Mouse (Mus musculus): ENCODE measurements at regions not wholly inside any gene's neighbourhood (a gene's known extent, or its start where the extent isn't known, plus 50 kb on each side); places are given as distances from the start of the nearest gene placed in this dataset.

DNA sequence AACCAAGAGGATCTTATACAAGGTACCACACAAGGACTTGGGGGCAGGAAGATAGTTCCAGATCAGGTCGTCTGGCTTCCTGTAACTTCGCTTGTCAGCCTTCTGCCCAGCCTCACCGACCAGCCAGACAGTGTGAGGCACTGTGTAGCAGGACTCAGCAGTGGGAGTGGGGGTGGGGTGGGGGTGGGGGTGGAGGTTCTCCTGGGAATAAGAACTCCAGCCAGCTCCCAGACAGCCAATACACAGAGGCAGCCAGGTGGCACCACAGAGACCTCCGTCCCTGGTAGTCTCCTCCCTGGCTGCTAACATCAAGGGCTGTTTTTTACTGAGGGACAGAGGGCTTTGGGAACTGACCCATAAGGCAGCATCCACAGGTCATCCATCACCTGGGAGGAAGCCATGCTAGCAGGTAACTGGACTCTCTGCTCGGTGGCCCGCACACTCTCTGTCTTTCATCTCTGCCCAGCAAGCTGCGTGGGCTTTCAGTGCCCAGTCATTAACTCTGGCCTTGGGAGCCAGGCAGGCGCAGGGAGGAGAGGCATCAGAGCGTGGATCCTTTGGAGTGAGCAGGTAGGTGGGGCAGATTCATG, 60.3 kb upstream of the Wnt4 start:
- DNase-seq (ENCODE audit: extremely low spot score) = no peak

DNA sequence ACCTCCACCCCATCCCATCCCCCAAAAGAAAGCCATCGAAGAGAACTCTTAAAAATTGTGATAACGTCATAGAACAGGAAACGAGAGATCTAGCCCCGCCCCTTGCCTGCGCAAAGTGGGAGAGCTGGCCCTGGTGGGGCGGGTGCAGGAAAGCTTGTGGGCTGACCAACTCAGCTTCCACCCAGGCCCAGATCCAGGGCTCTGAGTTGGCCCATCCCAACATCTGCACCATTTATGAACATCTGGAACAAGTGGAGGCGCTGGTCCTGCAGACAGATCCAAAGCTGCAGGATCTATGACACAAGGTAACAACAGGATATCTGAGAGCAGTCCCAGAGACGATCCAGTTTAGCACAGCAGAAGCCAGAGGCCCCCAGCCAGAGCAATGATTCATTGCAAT, 62.7 kb upstream of the Wnt4 start:
- no peak for DNase-seq (ENCODE audit: extremely low spot score)

DNA sequence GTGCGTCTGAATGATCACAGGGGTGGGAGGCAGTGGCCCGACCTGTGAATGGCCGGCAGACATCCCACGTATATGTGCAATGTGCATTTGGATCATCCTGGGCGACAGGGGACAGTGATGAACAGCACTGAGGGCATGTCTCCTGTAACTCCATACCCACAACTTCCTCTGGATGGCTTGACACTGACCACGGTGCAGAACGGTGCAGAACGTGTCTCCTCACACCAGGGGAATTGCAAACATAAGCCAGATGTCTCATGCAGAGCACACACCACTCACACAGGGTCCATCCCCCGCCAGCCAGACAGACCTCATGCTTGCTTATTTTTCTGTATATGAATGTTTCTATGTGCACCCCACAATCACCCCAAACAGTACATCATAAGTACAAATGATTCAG, 64.4 kb upstream of the Wnt4 start:
- no peak for DNase-seq (ENCODE audit: extremely low spot score)

DNA sequence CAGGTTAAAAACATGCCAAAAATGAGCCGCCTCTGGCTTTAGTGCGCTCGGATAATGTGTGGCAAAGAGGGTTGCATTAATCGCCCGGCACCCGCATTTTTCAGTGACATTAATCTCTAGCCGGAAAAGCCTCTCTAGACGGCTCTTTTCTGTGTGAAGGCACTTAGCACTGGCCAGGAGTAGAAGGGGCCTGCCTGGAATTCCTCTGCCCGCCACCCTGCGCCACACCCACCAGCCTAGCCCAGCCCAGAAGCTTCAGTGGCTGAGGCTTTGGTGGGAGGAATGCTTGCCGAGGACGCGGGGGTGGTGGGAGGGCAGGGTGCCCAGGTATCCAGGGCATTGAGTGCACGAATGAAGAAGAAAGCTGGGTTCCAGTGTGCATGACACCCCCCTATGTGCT, 65.2 kb upstream of the Wnt4 start:
- DNase-seq (ENCODE audit: extremely low spot score) = no peak

DNA sequence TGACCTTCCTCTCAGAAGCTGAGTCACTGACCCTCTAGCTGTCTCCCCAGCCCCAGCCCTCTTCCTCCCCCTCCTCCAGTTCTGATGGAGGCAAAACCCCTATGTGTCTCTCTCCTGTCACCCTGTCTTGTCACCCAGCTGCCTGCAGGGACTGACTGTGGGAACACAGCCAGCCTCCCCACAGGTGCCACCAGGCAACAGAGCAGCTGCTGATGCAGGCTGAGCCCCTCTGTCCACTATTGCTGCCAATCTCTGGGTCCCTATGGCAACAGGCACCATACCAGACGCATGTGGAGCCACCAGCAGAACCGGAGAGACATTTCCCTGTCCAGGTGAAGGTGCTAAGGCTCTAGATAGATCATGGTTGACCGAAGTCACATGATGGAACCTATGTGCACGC, 66.0 kb upstream of the Wnt4 start:
- no peak for DNase-seq (ENCODE audit: extremely low spot score)

DNA sequence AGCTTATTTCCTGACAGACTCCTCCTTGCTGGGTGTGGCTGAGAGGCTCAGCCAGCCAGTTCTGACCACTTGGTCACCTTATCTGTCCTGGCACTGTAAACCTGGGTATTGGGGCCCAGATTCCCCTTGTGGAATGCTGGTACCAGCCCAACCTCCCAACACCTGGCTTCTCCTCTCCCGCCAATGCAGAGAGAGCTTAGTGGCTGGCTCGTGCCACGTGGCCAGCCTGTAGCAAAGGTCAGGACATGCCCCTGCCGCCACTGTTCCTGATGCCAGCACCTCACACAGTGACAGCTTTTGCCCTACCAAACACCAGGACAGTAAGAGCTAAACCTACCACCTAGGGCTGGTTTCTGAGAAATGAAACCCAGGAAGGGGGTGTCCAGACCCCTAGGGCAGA, 66.8 kb upstream of the Wnt4 start:
- DNase-seq (ENCODE audit: extremely low spot score) = no peak

DNA sequence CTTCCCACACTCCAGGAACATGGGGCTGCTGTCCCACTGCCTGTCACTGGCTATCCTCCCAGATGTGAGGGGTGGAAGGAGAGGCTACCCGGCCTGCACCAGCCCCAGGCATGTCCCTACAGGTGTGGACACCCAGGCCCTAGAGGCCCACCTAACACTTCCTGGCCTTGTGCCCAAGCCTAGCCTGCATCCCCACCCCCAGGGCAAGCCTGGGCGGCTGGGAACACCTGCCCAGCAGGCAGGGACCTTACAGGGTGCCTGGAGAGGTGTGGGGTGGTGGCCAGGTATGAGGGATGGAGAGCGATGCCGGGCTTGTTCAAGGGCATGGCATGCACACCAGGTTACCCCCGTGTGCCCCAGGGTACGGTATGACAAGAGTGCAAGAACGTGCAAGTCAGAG, 76.3 kb upstream of the Wnt4 start:
- DNase-seq (ENCODE audit: extremely low spot score) = no peak

DNA sequence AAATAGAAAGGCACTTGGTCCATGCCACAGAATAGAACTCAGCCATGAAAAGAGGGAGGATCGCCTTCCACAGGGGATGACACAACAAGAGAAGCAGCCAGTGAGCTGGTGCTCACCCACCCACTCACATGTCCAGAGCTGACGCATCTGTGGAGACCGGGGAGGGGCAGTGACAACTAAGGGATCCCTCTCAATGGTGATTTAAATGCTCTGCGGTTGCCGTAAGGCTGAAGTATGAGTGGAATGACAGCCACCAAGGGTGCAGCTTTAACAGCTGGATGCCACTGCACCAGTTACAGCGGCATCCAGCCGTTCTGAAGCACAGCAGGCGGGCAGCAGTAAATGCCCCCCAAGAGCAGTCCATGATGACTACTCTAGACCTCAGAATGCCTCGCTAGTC, 76.9 kb upstream of the Wnt4 start:
- no peak for DNase-seq (ENCODE audit: extremely low spot score)

DNA sequence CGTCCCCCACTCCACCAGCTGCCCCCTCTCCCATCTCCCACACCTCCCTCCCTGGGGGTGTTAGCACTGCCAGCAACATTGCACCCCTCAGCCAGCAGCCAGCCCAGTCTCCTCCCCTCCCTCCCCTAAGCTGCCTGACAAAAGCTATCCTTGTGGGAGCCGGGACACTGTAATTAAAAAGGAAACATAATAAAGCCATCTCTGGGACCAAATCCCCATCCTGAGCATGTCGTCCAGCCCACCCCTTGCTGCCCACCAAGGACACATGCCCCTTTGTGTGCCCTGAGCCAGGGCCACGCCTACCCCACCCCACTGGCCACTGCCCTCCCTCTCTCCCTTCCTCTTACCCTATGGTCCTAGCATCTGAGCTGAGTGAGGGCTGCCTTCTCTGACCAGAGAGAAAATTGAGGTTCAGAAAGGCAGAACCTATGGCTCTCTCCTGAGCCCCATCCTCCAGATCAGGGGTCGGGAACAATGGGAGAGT, 80.8 kb upstream of the Wnt4 start:
- no peak for DNase-seq (ENCODE audit: extremely low spot score)

DNA sequence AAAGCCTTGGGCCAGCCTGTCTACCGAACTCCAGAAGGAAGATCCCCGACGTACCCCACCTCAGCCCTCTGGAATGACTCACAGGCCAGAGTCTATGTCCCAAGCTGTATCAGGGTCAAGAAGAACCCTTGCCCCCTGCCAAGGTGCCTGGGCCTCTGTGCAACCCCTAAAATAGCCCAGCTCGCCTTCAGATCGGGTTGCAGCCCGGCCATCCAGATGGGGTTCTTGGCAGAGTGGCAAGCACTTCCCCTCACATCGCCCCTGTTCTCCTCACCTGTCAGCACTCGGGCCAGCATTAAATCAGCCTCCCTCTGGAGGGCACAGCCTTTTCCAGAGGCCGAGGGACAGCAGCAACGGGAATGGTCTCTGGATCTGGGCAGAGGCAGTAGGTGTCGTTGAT, 83.2 kb upstream of the Wnt4 start:
- no peak for DNase-seq (ENCODE audit: extremely low spot score)

DNA sequence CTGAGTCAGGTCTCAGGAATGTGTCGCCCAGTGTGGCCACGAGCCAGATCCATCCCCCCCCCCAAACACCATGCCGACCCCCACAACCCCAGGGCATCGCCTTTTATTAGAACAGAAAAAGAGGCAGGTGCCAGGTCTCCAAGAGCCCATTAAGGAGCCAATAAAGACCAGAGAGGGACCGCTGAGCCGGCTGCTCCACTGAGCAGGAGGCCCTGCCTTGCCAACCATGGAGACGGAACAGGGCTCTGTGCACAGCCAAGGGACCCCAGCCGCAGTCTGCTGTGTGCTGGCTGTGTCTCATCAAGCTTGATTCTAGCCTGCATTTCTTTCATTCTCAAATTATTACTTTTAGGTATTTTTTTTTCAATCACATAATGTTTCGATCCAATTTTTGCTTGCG, 86.7 kb upstream of the Wnt4 start:
- DNase-seq (ENCODE audit: extremely low spot score) = no peak

DNA sequence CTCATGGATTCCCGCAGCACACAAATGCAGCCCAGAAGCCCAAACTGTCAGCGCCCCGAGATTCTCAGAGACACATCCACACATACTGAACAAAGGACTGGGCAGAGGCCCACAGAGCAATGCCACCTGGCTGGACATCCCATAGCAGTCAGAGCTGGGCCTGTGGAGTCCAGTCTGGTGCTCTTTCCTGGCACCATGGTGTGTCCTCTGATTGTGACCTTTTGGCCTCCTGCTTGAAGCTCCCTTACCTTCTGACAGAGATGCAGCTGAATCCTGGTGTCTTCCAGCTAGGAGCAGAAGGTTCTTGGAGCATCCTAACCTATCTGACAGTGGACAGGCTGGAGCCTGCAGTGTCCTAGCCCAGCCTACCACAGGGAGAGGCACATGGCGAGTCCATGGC, 87.5 kb upstream of the Wnt4 start:
- DNase-seq (ENCODE audit: extremely low spot score) = no peak

DNA sequence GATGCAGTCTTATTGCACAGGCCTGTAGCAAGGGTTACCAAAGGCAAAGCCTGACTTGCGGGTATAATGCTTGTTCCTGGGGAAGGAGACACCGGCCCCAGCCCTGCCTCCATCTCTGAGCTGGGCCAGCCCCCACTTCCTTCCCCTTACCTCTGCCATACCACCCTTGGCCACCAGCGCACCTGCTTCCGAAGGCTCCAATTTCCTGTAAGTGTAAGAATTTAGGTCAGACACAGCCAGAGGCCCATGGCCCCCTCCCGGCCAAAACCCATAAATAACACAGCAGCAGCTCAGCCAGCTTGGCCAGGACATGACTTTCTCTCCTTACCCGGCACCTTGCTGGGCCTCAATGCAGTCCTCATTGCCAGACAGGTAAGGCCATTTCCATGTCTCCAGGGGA, 88.2 kb upstream of the Wnt4 start:
- DNase-seq (ENCODE audit: extremely low spot score) = no peak

DNA sequence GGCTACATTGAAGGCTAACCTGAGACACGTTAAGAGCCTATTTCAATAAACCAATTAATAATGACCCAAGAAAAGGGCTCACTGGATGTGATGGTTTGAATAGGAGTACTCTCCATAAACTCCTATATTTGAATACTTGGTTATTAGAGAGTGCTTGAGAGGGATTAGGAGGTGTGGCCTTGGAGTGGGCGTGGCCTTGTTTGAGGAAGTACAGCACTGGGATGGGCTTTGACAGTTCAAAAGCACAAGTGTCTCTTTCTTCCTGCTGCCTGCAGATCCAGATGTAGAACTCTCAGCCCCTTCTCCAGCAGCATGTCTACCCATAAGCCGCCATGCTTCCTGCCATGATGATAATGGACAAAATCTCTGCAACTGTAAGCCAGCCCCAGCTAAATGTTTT, 89.7 kb upstream of the Wnt4 start:
- no peak for DNase-seq (ENCODE audit: extremely low spot score)

DNA sequence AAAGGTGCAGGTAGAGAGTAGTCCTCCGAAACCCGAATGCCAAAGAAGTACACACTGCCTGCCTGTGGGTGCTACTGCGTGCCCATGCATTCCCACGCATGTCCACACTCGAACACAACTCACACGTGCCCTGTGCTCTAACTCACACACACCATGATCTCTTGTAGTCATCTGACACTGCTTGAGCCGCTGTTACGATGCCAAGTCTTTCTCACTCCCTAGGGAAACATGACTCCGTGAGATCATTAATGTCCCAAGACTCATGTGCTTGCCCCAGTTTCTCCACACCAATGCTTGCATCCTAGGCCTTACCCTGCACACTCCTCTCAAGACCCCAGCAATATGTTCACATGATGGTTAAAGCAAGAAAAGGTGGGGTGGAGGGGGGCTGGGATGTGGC, 90.2 kb upstream of the Wnt4 start:
- no peak for DNase-seq (ENCODE audit: extremely low spot score)

DNA sequence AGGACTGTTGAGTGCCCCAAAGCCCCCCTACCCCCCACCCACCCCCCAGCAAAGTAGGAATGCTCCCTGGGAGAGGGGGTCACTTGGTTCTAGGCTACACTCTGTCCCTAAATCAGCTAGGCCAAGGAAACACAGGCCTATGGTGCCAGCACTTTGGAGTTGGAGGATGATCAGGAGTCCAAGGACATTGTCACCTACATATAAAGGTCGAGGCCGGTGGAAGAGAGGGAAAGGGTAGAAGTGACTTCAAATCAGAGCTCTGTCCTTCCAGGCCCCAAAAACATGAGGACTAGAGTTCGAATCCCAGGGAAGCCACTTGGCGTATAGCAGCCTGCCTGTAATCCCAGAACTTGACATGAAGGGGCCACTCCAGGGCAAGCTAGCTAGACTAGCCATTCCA, 92.3 kb upstream of the Wnt4 start:
- no peak for DNase-seq (ENCODE audit: extremely low spot score)

DNA sequence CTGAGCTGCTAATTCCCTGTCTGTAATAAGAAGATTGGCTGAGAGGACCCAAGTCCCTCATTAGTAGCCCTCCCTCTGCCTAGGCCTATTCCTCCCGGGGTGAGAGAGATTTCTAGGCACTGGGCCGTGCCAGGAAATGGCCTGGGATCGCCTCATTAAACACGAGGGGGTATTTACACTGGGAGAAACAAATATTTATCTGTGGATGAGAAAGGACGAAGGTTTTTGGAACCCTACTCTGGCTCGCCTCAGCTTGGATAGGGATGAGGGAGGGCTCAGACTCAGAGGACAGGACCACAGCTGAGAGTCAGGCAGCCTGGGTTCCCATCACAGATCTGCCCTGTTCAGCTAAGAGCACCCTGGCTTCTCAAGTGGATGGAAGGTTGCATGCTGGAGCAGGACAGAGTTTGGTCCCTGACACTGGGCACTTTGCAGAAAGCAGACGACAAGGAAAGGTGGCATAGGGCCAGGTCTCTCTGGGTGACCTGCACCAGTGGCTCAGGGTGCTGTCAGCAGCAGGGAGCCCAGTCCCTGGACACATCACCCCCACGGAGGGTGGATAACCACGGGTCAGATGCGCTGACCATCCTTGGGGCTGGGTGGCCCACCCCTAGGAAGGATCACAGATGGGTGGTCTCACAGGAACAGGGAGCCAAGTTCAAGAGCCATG, 94.0 kb upstream of the Wnt4 start:
- DNase-seq (ENCODE audit: extremely low spot score) = no peak

DNA sequence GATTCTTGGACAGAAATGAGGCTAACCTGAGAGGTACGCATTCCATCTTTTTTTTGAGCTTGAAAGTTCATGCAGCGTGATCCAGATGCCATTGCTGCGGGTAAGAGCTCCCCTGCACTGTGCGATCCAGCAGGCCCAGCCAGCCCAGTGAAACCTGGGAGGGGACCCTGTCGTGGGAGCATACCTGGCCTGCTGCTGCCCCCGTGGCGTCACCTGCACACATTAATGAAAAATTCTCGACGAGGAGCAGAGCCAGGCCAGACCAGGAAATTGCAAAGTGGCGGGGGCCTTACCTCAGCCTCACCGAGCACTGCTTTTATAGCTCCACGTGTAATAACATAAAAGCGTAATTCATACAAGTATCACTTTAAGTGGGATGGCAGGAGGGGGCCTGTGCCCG, 94.7 kb upstream of the Wnt4 start:
- no peak for DNase-seq (ENCODE audit: extremely low spot score)

DNA sequence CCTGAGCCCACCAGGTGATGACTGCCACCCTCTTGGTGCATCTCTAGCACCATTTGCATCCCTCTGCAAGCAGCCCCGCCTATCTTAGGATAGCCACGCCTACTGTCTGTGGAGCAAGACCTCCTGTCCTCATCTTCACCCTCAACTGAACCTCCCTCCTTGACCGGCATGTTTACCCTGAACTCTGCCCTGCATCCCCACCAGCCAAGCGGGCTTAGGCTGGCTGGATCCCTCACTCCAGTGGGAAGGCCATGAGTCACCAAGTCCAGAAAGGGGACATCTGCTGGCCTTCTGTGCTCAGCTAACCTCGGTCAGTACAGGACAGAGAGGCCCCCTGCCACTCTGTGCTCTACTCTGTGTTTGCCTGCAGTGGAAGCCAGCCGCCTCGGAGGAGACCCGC, 96.0 kb upstream of the Wnt4 start:
- DNase-seq (ENCODE audit: extremely low spot score) = no peak

DNA sequence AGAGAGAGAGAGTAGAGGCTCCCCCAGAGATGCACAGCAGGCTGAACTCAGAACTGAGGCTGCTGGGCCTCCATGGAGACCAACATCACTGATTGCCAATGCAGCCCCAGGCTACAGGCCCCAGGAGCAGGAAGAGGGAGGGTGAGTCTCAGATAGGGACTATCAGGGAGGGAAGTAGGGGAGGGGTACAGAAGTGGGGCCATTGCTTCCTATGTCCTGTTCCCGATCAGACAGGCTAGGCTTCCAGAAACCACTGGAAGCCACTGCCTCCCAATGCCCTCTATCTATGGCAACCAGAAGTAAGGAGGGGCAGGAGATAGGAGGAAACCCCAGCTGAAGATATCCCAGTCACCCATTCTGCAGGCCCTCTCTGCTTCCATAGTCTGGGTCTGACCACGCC, 97.2 kb upstream of the Wnt4 start:
- DNase-seq (ENCODE audit: extremely low spot score) = no peak

DNA sequence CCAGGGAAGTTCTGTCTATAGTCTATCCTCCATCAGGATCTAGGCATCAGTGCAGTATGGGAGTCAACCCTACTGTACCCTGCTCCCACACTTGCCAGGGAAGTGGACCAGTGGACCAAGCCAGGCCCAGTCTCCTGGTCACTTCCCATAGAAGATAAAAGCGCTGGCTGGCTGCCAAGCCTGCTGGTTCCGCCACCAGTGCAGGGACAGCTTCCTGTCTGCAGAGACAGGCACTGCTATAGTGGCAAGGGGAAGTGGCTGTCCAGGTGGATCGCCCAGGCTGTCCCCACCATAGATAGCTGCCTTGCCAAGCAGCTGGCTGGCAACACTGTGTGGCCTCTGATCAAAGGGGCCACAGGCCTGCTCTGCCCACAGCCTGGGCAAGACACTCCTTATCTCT, 98.5 kb upstream of the Wnt4 start:
- DNase-seq (ENCODE audit: extremely low spot score) = no peak

DNA sequence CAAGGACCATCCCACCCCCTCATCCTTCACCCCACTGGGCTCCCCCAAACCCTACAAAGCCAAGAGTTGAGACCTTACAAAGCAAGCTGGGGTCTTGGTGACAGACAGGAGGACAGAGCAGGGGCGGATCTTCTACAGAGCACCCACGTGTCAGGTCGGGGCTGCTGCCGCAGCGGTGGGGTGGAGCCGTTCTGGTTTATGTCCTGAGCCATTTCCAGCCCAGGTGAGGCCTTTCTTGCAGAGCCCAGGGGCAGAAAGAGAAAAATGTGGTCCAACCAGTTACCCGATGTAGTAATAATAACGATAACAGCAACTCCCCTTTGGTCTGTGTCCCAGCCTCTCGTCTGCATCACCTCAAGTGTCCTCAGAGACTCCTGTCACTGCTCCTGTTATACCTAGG, 112.4 kb upstream of the Wnt4 start:
- DNase-seq (ENCODE audit: extremely low spot score) = peak; percentile 29

DNA sequence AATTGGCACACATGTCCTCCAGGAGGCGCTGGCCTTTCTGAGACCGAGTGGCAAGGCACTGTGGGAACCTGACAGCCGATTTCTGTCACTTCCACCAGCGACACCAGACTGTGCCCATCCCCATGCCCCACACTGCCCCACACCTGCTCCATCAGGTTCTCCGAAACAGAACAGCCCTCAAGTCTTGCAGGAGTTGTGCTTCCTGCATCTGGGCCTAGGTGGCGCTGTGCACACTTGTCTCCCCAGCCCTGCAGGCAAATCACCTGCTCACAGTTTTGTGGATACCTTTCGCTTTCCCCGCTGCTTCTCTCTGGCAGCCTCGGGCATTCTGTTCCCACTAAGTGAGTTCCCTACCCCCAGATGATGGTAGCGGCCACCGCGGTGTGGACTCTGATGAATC, 112.9 kb upstream of the Wnt4 start:
- DNase-seq (ENCODE audit: extremely low spot score) = peak; percentile 83

DNA sequence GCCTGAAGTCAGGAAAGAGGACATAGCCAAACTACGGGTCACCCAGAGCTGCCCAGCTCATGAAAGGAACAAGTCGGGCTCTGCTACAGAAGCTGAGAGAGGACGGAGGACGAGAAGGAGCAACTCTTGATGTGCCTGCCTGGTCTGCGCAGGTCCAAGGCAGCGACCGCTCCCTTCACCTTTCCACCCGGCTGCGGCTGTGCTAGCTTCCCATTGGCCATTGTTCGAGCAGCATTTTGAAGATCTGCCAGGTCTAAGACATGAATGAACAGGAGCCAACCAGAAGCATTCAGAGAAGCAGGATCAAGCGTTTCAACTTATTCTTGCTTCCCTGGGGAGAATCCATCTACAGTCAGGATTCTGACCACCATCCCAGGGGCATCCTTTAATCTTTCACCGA, 113.3 kb upstream of the Wnt4 start:
- DNase-seq (ENCODE audit: extremely low spot score) = no peak
